Mouse (Mus musculus) bone marrow macrophage, adult 2 months (primary cell): ENCODE measurements around the gene Cav2. TPM values are rescaled to one million over a fixed set of nuclear protein-coding genes. Genes with fewer than 3 reads are reported as not detected.

ENCODE experiments used
- H3K27ac ChIP-seq: 2 replicates; pipeline ENCODE4 v1.5.1; 2012; ENCODE audit warnings: low read depth, low read length; ENCODE audit not compliant: insufficient read depth
- H3K4me1 ChIP-seq: 2 replicates; pipeline ENCODE4 v1.6.1; 2012; ENCODE audit warnings: low read length; ENCODE audit not compliant: control insufficient read depth, insufficient read depth
- H3K4me3 ChIP-seq: 2 replicates; pipeline ENCODE4 v1.5.1; 2012; ENCODE audit warnings: mild to moderate bottlenecking, low read length, moderate library complexity; ENCODE audit not compliant: insufficient read depth
- CTCF ChIP-seq: IDR thresholded peaks from 2 replicates; pipeline ENCODE4 v1.5.1; 2012; ENCODE audit warnings: low read depth, mild to moderate bottlenecking, low read length, moderate library complexity
- POLR2A ChIP-seq: IDR thresholded peaks from 2 replicates; pipeline ENCODE4 v1.6.1; 2012; ENCODE audit warnings: mild to moderate bottlenecking, low read depth, low read length, borderline replicate concordance
- polyA plus RNA-seq: library from polyadenylated mRNA; stranded (reverse); fragments of >200 nt; gene quantifications from 2 replicates; pipeline ENCODE4 v1.2.4, GENCODE M21; 2012; ENCODE audit not compliant: missing spikeins, insufficient read depth, insufficient read length

The Cav2 gene
- 66.4 and 70.8 TPM in 2 replicates for polyA plus RNA-seq

- peak within 1 kb of the TSS; percentile 74 for H3K4me3 ChIP-seq
- peak within 1 kb of the TSS; percentile 86 for H3K27ac ChIP-seq
- H3K4me1 ChIP-seq: peaks cover 33% of the 10 kb centered on the region
- TF ChIP-seq POLR2A: no peak
- TF ChIP-seq CTCF: no peak
Observed at GRCm38 (mm10) chr6:17280939-17281756, at the start of gene Cav2. TSS of gene Cav2 (plus strand) at chr6:17281185.

- TF ChIP-seq POLR2A (no peak), CTCF (no peak)
- H3K4me3 ChIP-seq: no peak overlapping the region
- H3K27ac ChIP-seq: no peak overlapping the region
- H3K4me1 ChIP-seq: peaks cover 5% of the 10 kb centered on the region
Observed at GRCm38 (mm10) chr6:17239693-17240092, 41.3 kb upstream of the Cav2 start.

- H3K27ac ChIP-seq: no peak overlapping the region
- H3K4me3 ChIP-seq: no peak overlapping the region
- H3K4me1 ChIP-seq: peaks cover 5% of the 10 kb centered on the region
- TF ChIP-seq POLR2A (no peak), CTCF (no peak)
Observed at GRCm38 (mm10) chr6:17241013-17241412, 40.0 kb upstream of the Cav2 start.

GRCm38 (mm10) chr6:17246959-17247358 lies 34.0 kb upstream of the Cav2 start:
- Histone ChIP-seq H3K4me3 (no peak overlapping the region), H3K27ac (no peak overlapping the region)
- no peak for TF ChIP-seq CTCF
- TF ChIP-seq POLR2A: no peak

GRCm38 (mm10) chr6:17247673-17248072 lies 33.3 kb upstream of the Cav2 start:
- peaks cover 6% of the 10 kb centered on the region for H3K4me1 ChIP-seq
- no peak overlapping the region for H3K27ac ChIP-seq
- TF ChIP-seq CTCF (no peak), POLR2A (no peak)
- H3K4me3 ChIP-seq: no peak overlapping the region

More at GRCm38 (mm10) chr6:17246959-17247358, 34.0 kb upstream of the Cav2 start:
- peaks cover 6% of the 10 kb centered on the region for H3K4me1 ChIP-seq

- Histone ChIP-seq H3K27ac (no peak overlapping the region), H3K4me3 (no peak overlapping the region)
Observed at GRCm38 (mm10) chr6:17248241-17248640, 32.7 kb upstream of the Cav2 start.

GRCm38 (mm10) chr6:17251958-17252357 lies 29.0 kb upstream of the Cav2 start:
- H3K4me1 ChIP-seq: peaks cover 5% of the 10 kb centered on the region
- TF ChIP-seq CTCF: no peak
- TF ChIP-seq POLR2A: no peak
- H3K27ac ChIP-seq: no peak overlapping the region
- H3K4me3 ChIP-seq: no peak overlapping the region

More at GRCm38 (mm10) chr6:17248241-17248640, 32.7 kb upstream of the Cav2 start:
- TF ChIP-seq CTCF (no peak), POLR2A (no peak)
- H3K4me1 ChIP-seq: peaks cover 6% of the 10 kb centered on the region

GRCm38 (mm10) chr6:17258142-17258541 lies 22.8 kb upstream of the Cav2 start:
- no peak for TF ChIP-seq CTCF
- no peak for TF ChIP-seq POLR2A
- no peaks in the 10 kb centered on the region for H3K4me1 ChIP-seq
- H3K4me3 ChIP-seq: no peak overlapping the region
- no peak overlapping the region for H3K27ac ChIP-seq

GRCm38 (mm10) chr6:17258911-17259310 lies 22.1 kb upstream of the Cav2 start:
- Histone ChIP-seq H3K4me3 (no peak overlapping the region), H3K27ac (no peak overlapping the region), H3K4me1 (no peaks in the 10 kb centered on the region)
- TF ChIP-seq CTCF (no peak), POLR2A (no peak)

GRCm38 (mm10) chr6:17262786-17263185 lies 18.2 kb upstream of the Cav2 start:
- H3K4me1 ChIP-seq: no peaks in the 10 kb centered on the region
- H3K27ac ChIP-seq: no peak overlapping the region
- TF ChIP-seq POLR2A (no peak), CTCF (no peak)
- H3K4me3 ChIP-seq: no peak overlapping the region
